Mouse (Mus musculus) ES-Bruce4 (cell line): ENCODE data around the gene Disp2.

Source experiments
- CTCF ChIP-seq: IDR thresholded peaks from one replicate; pipeline ENCODE4 v1.8.1; 2011; ENCODE audit warnings: low read depth, low read length
- POLR2A ChIP-seq: IDR thresholded peaks from one replicate; pipeline ENCODE4 v1.8.1; 2011; ENCODE audit warnings: low read length; ENCODE audit not compliant: insufficient read depth

DNA sequence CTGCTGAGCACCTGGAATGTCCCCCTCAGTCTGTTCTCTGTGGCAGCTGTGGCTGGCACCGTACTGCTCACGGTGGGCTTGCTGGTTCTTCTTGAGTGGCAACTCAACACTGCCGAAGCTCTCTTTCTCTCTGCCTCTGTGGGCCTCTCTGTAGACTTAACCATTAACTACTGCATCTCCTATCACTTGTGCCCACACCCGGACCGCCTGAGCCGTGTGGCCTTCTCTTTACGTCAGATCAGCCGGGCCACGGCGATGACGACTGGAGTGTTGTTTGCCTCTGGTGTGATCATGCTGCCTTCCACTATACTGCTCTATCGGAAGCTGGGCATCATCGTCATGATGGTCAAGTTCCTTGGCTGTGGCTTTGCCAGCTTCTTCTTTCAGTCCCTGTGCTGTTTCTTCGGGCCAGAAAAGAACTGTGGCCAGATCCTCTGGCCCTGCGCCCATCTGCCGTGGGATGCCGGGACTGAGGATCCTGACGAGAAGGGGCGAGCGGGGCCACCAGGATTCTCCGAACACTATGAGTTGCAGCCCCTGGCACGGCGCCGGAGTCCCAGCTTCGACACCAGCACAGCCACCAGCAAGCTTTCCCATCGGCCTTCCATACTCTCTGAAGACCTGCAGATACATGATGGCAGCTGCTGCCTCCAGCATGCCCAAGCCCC, 12.2 kb downstream of the Disp2 start:
- TF ChIP-seq CTCF (no peak), POLR2A (no peak)
